Mouse (Mus musculus) stomach, adult 2 months (tissue): ENCODE measurements around the gene Hoxb1. TPM values are rescaled to one million over a fixed set of nuclear protein-coding genes. Genes with fewer than 3 reads are reported as not detected.

ENCODE experiments used
- polyA plus RNA-seq: library from polyadenylated mRNA; depleted of rRNA; stranded (reverse); fragments of >200 nt; gene quantifications from 2 replicates; pipeline ENCODE4 v1.2.3, GENCODE M21; 2012; rRNA removed

The Hoxb1 gene
- polyA plus RNA-seq: not detected in 2 replicates

DNA sequence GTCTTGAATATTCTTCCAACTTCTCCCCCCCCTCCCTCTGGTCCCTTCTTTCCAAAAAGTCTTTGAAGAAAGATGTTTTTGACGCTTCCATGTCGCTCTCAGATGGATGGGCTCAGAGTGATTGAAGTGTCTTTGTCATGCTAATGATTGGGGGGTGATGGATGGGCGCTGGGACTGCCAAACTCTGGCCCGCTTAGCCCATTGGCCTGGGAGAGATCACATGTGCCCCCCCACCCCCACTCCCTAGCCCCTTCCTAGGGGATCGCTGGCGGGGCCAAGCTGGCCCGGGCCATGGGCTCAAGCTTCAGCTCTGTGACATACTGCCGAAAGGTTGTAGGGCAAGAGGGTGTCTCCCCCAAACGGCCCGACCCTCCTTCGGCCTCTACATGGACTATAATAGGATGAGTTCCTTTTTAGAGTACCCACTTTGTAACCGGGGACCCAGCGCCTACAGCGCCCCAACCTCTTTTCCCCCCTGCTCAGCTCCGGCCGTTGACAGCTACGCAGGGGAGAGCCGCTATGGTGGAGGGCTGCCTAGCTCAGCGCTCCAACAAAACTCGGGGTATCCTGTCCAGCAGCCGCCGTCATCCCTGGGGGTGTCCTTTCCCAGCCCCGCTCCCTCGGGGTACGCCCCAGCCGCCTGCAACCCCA, at the start of gene Hoxb1:
Hoxb1 (plus strand) TSS at position 312 of the 651 bp plus-strand sequence.

DNA sequence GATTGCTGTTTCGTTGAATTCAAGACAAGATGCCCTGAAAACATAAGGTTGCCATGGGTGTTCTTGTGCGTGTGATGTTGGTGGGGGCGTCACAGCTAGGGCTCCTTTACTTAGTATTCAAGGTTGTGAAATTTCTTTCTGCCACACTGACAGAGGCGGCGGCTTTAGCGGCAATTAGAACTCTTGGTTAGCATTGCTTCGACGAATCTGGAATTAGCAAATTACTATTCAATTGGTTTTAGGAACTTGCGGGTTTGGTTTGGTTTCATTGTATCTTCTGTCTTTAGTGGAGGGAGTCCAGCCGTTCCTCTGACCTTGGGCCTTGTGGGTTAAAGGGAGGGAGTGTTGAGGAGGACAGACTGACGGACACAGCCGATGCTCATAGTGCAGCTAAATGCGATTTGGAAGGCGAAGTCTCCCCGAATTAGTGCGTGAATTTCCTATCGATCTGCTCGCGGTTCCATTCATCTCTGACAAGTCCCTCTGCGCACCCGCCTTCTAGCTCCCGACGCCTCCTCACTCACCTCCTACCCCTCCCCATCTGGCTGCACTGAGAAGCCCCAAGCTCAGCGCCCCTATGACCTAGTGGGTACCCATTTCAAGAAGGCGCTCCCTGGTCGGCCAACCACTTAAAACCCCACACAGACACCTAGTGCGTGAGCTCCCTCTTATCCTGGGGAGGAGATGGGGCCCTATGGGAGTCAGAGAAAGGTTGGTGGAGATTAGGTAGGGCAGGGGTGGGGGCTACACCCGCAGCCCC, 47.8 kb upstream of the Hoxb1 start, which contains the start of gene Hoxb4:
Hoxb4 (plus strand) TSS at position 660 of the 760 bp plus-strand sequence.

DNA sequence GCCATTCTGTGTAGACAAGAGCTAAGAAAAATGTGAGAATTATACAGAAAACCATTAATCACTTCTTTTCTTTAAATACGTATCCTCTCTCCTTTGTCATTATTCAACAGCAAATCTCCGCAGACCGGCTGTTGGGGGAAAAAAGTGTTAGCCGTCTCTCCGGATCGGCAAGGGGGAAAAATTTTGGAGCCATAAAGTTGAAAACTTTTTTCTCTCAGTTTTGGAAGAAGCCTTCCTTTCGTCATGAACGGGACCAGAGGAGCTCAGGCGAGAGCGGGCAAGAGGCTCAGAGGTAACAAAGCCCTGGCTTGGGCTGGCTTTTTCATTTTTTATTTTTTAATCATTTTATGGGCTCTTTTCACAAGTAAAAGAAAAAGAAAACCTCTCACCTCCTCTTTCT, 42.4 kb upstream of the Hoxb1 start, which contains the start of gene Hoxb3:
Hoxb3 (plus strand) TSS at position 173 of the 400 bp plus-strand sequence.

DNA sequence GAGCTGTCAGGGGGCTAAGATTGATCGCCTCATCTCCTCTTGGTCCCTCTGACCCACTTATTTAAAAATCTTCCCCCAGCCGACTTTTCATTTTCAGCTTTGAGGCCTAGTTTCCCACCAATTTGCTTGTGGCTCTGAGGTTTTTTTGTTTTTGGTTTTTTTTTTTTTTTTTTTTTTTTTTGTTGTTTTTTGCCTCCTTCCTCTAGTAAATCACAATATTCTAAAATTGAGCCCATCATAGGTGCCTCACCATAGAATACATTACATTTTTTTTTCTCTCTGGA, 15.3 kb upstream of the Hoxb1 start, which contains the start of gene Hoxb2:
Hoxb2 (plus strand) TSS at position 185 of the 284 bp plus-strand sequence.

Other genes with a start within 250 kb of the Hoxb1 start
- gene Ttll6, start 232.0 kb upstream of the Hoxb1 start, polyA plus RNA-seq: 0.04 and 0.09 TPM in 2 replicates
- gene Hoxb13, start 171.4 kb upstream of the Hoxb1 start, polyA plus RNA-seq: not detected in 2 replicates
- gene Hoxb9, start 94.3 kb upstream of the Hoxb1 start, polyA plus RNA-seq: 0.08 and 0.09 TPM in 2 replicates
- 5.6 and 11.0 TPM in 2 replicates for gene Hoxb8, start 83.8 kb upstream of the Hoxb1 start, polyA plus RNA-seq
- 0.90 and 1.5 TPM in 2 replicates for gene Hoxb7, start 79.1 kb upstream of the Hoxb1 start, polyA plus RNA-seq
- 5.8 and 10.1 TPM in 2 replicates for gene Hoxb6, start 73.3 kb upstream of the Hoxb1 start, polyA plus RNA-seq
- 2.8 and 3.6 TPM in 2 replicates for gene Hoxb5, start 62.4 kb upstream of the Hoxb1 start, polyA plus RNA-seq
- 3.6 and 3.8 TPM in 2 replicates for gene Hoxb4, start 47.5 kb upstream of the Hoxb1 start, polyA plus RNA-seq
- 4.3 and 5.8 TPM in 2 replicates for gene Hoxb3, start 42.4 kb upstream of the Hoxb1 start, polyA plus RNA-seq
- gene Hoxb2, start 15.2 kb upstream of the Hoxb1 start, polyA plus RNA-seq: 10.9 and 18.9 TPM in 2 replicates
- gene Skap1, start 98.8 kb downstream of the Hoxb1 start, polyA plus RNA-seq: 0.21 and 0.63 TPM in 2 replicates